Mouse (Mus musculus): Measurements from ENCODE around the gene Spout1.

Gene Spout1

GRCm38 (mm10) chr2:30130156-30130555 lies 48.1 kb downstream of the Spout1 start:
- DNase-seq (ENCODE audit: low spot score) = no peak

GRCm38 (mm10) chr2:30128789-30129188 lies 49.5 kb downstream of the Spout1 start:
- DNase-seq (ENCODE audit: low spot score) = no peak

GRCm38 (mm10) chr2:30124472-30125274 lies 53.6 kb downstream of the Spout1 start, which contains the start of gene Zer1:
Zer1 (minus strand) TSS chr2:30124585.
- peak; percentile 94 for DNase-seq (ENCODE audit: low spot score)

GRCm38 (mm10) chr2:30123729-30124471 lies 54.4 kb downstream of the Spout1 start:
- DNase-seq (ENCODE audit: low spot score) = no peak
